Mouse (Mus musculus) layer of hippocampus, adult 9-11 months (tissue): ENCODE measurements around the gene Gm2001.
"Not testable (repeated sequence)": the region's sequence is repeated elsewhere in the genome, so short reads cannot be mapped to it uniquely, and the experiment has no call there.

Experiments
- DNase-seq: peaks from one replicate; pipeline ENCODE4 v3.0.0; 2022

Gene Gm2001

DNA sequence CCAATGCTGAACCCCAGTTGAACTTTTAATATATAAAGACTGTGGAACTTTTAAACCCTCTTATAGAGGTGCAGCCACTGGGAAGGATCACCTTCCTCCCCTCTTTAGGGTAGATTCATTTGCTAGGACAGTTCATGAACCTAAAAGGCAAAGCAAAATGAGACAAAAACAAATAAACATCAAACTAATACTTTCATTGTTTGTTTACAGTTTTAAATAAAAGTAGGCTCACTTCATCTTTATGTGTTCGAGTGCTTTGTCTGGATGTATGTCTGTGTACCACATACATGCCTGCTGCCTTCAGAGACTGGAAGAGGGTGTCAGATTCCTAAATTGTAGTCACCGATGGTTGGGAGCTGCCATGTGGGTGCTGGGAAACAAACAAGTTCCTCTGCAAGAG, at the start of gene Gm2001:
Gm2001 (minus strand) TSS at position 101 of the 400 bp plus-strand sequence.
- DNase-seq, result not testable (repeated sequence)

DNA sequence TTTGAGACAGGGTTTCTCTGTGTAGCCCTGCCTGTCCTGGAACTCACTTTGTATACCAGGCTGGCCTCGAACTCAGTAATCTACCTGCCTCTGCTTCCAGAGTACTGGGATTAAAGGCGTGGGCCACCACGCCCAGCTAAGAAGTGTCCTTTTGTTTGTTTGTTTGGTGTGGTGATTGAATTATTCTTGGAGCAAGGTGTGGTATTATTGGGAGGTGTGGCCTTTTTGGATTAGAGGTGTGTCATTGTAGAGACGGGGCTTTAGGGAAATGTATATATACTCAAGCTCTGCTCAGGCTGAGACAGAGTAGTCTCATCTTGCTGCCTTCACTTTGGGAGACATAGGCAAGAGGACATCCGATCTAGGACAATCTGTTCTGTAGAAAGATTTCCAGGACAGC, 31.6 kb upstream of the Gm2001 start, which contains the start of gene Gm2016:
Gm2016 (plus strand) TSS at position 301 of the 400 bp plus-strand sequence.
- not testable (repeated sequence) for DNase-seq

DNA sequence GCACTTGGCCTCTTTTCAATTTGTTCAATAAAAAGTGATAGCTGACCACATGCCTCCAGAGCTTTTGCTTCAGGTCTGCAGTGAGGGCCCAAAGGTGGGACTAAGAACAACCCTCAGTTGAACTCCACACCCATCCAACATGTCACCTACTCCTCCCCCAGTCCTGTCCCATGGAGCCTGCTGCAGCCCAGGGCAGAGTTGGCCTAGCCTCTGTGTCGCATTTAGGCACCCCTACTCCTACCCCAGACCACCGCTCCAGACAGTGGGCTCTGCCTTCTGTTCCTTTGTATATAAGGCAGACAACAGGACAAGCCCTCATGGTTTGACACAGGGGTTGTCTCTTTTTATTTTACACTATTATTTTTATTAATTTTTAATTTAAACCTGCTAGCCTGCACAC, 21.9 kb upstream of the Gm2001 start:
- not testable (repeated sequence) for DNase-seq

DNA sequence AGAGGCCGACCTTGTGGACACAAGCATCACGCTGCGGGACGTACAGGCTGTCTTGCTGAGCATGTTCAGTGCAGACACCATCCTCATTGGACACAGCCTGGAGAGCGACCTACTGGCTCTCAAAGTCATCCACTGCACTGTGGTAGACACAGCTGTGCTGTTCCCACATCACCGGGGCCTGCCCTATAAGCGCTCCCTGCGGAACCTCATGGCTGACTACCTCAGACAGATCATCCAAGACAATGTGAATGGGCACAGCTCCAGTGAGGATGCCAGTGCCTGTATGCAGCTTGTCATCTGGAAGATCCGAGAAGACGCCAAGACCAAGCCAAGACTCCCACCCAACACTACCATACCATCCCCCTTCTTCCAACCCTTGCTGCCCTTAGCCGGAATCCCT, 21.5 kb upstream of the Gm2001 start:
- DNase-seq, result not testable (repeated sequence)

DNA sequence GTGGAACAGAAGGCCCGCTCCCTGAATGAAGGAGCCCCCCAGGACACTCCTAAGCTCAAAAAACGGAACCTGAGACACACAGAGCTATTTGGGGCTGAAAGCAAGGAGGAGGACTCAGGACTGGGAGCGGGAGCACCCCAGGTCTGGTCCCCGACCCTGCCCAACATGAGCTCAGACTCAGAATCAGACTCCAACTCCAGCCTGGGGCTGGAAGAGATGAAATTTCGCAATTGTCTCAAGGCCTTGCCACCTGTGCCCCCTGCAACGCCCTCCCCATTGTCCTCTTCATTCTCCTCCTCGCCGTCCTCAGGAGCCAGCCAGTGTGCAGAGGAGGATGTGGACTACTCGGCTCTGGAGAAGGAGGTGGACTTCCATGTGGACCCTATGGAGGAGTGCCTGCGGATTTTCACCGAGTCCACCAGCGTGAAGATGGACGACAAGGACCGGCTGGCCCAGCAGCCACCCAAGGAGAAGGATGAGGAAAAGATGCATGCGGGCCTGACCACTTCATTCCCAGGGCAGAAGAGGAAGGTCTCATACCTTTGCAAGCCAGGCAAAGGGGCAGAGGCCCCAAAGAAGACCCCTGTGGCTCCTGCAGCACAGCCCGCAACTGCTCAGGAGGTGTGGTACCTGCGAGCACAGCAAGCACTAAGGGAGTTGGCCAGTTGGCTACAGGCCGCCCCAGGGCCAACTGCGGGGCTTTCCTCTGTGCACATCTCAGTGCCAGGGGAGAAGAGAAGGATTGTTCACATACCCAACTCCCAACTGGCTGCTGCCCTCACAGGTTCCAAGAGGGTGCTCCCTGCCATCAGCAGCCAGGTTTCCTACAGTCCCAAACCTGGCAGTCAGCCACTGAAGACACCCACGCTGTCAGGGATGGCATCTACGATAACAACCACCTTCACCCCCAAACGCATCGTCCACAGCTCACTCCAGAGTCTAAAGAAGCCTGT, 19.9 kb upstream of the Gm2001 start:
- not testable (repeated sequence) for DNase-seq

DNA sequence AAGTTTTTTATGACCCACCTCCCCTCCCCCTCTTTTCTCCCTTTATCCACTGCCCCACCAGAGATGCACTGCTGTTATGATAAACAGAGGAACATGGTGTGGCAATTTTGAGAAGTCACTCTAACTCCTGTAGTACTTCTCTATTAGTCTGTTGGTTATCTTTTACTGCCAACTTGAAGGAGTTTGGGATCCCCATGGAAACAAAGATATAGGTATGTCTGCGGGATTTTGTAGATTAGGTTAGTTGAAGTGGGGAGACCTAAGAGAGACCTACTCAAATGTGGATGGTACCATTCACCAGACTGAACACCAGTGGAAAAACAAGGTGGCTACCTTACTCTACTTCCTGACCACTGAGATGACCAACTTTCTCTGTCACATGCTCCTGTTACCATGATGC, 13.9 kb upstream of the Gm2001 start:
- DNase-seq, result not testable (repeated sequence)

DNA sequence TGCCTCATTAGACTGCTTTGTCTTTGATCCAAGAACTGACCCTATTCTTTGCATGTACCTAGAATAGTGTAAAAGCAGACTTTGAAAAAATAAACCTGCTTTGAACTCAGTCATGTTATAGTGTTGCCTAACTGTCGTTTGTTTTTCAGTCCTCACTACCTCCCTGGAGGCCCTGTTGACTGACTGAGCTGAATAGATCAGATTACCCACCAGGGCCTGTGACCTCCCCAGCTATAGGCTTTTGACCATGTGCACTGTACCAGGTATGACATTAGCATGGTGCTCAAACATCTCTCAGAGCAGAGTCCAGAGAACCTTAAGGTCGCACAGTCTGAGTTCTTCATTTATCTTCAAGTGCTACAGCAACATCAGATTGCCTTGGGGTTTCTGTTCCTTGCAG, 8.5 kb upstream of the Gm2001 start:
- not testable (repeated sequence) for DNase-seq

DNA sequence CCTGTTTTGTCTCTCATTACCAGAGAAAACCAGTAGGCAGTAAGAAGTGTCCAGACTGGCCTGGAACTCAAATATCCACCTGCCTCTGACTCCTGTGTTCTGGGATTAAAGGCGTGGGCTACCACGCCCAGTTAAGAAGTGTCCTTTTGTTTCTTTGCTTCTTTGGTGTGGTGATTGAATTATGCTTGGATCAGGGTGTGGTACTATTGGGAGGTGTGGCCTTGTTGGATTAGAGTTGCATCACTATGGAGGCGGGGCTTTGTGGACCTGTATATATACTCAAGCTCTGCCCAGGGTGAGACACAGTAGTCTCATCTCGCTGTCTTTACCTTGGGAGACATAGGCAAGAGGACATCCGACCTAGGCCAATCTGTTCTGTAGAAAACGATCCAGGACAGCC, 25.9 kb downstream of the Gm2001 start, which contains the start of gene BB287469:
BB287469 (plus strand) TSS at position 301 of the 400 bp plus-strand sequence.
- DNase-seq, result not testable (repeated sequence)

DNA sequence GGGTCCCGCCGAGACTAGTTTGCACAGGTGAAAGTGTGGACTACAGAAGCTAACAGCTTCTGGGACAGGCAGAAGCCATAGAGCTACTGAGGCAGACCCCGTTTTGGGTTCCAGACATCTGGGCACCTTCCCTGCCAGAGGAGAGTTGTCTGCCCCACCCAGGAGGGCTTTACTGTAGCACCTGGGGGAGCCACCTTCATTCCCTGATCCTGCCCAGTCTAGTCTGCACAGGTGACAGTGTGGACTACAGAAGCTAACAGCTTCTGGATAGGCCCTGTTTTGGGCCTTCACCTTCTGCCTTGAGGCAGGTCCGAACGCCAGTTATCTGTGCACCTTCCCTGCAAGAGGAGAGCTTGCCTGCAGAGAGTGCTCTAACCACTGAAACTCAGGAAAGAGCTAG, 44.2 kb downstream of the Gm2001 start:
- not testable (repeated sequence) for DNase-seq

DNA sequence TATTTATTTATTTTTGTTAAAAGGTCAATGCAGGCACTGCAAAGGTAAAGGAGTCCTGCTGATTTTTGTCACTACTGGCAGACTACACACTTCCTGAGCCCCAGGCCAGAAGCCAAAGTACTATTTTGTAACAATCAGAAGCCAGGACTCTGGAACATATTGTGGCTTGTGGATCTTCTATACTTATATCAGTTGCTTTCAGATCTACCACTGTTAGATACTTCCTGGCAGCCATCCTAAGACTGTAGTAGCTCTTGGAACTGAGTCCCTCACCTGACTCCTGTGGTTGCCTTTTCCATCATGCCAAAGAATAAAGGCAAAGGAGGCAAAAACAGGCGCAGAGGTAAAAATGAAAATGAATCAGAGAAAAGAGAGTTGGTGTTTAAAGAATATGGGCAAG, 46.9 kb downstream of the Gm2001 start, which contains the start of gene Gm21936:
Gm21936 (plus strand) TSS at position 301 of the 400 bp plus-strand sequence.
- DNase-seq, result not testable (repeated sequence)
